Mouse (Mus musculus): ENCODE data around the gene Smlr1. TPM values are rescaled to one million over a fixed set of nuclear protein-coding genes. Genes with fewer than 3 reads are reported as not detected.

The Smlr1 gene
- not detected for total RNA-seq (2021)

GRCm38 (mm10) chr10:25535891-25536331 is at the start of gene Smlr1:
TSS of gene Smlr1 (minus strand) at chr10:25536267.
- DNase-seq = no peak

- DNase-seq = no peak
Observed at GRCm38 (mm10) chr10:25584899-25585298, 48.8 kb upstream of the Smlr1 start.

- no peak for DNase-seq
Observed at GRCm38 (mm10) chr10:25580066-25580465, 44.0 kb upstream of the Smlr1 start.

- no peak for DNase-seq
Observed at GRCm38 (mm10) chr10:25571319-25572240, 35.5 kb upstream of the Smlr1 start.

- DNase-seq = no peak
Observed at GRCm38 (mm10) chr10:25552936-25553335, 16.9 kb upstream of the Smlr1 start.

- DNase-seq = no peak
Observed at GRCm38 (mm10) chr10:25541097-25541496, 5.0 kb upstream of the Smlr1 start.

GRCm38 (mm10) chr10:25539771-25540168 is 3.7 kb upstream of the Smlr1 start:
- DNase-seq = peak; percentile 28

- DNase-seq = peak; percentile 55
Observed at GRCm38 (mm10) chr10:25539146-25539770, 3.2 kb upstream of the Smlr1 start.

- DNase-seq = no peak
Observed at GRCm38 (mm10) chr10:25538738-25539137, 2.7 kb upstream of the Smlr1 start.

GRCm38 (mm10) chr10:25536621-25537020 is 554 bp upstream of the Smlr1 start:
- DNase-seq = no peak

GRCm38 (mm10) chr10:25534467-25534866 is 1.6 kb downstream of the Smlr1 start:
- no peak for DNase-seq

- DNase-seq = no peak
Observed at GRCm38 (mm10) chr10:25533513-25534246, 2.4 kb downstream of the Smlr1 start.

GRCm38 (mm10) chr10:25533105-25533504 is 3.0 kb downstream of the Smlr1 start:
- no peak for DNase-seq

- no peak for DNase-seq
Observed at GRCm38 (mm10) chr10:25531335-25531734, 4.7 kb downstream of the Smlr1 start.

- no peak for DNase-seq
Observed at GRCm38 (mm10) chr10:25527126-25527525, 8.9 kb downstream of the Smlr1 start.

GRCm38 (mm10) chr10:25526622-25527021 is 9.4 kb downstream of the Smlr1 start:
- DNase-seq = no peak

GRCm38 (mm10) chr10:25526156-25526555 is 9.9 kb downstream of the Smlr1 start:
- DNase-seq = no peak

- DNase-seq = no peak
Observed at GRCm38 (mm10) chr10:25523727-25524126, 12.3 kb downstream of the Smlr1 start.

- DNase-seq = peak; percentile 22
Observed at GRCm38 (mm10) chr10:25520428-25520827, 15.6 kb downstream of the Smlr1 start.

- no peak for DNase-seq
Observed at GRCm38 (mm10) chr10:25519954-25520353, 16.1 kb downstream of the Smlr1 start.

- no peak for DNase-seq
Observed at GRCm38 (mm10) chr10:25513821-25514220, 22.2 kb downstream of the Smlr1 start.

GRCm38 (mm10) chr10:25503250-25503649 is 32.8 kb downstream of the Smlr1 start:
- DNase-seq = no peak
